Mouse (Mus musculus) intestine, embryonic 16.5 days (tissue): ENCODE measurements around the gene Castor2. TPM values are rescaled to one million over a fixed set of nuclear protein-coding genes. Genes with fewer than 3 reads are reported as not detected.

ENCODE experiments used
- ATAC-seq: fragments of 200-750 bp; cut with Nextera tagmentation; 2 replicates; pipeline ENCODE4 v1.8.0; 2017; ENCODE audit warnings: moderate TSS enrichment, moderate library complexity
- H3K27ac ChIP-seq: fragments of 300-500 bp; sonication (generic); 2 replicates; pipeline ENCODE4 v1.5.1; 2014; ENCODE audit warnings: mild to moderate bottlenecking, low read length
- H3K27me3 ChIP-seq: fragments of 300-500 bp; sonication (generic); replicated peaks from 2 replicates; pipeline ENCODE4 v1.6.1; 2014; ENCODE audit warnings: low read length, control low read depth, mixed read lengths; ENCODE audit not compliant: control insufficient read depth, insufficient read depth
- H3K36me3 ChIP-seq: fragments of 300-500 bp; sonication (generic); 2 replicates; pipeline ENCODE4 v1.6.1; 2014; ENCODE audit warnings: low read length, control low read depth; ENCODE audit not compliant: control insufficient read depth, insufficient read depth
- H3K4me1 ChIP-seq: fragments of 300-500 bp; sonication (generic); 2 replicates; pipeline ENCODE4 v1.6.1; 2014; ENCODE audit warnings: low read length, control low read depth, mixed read lengths; ENCODE audit not compliant: control insufficient read depth, insufficient read depth
- H3K4me2 ChIP-seq: fragments of 300-500 bp; sonication (generic); 2 replicates; pipeline ENCODE4 v1.6.1; 2014; ENCODE audit warnings: low read depth, low read length, control low read depth
- H3K4me3 ChIP-seq: fragments of 300-500 bp; sonication (generic); 2 replicates; pipeline ENCODE4 v1.5.1; 2014; ENCODE audit warnings: mild to moderate bottlenecking, low read length
- H3K9ac ChIP-seq: fragments of 300-500 bp; sonication (generic); 2 replicates; pipeline ENCODE4 v1.6.1; 2014; ENCODE audit warnings: low read depth, low read length
- H3K9me3 ChIP-seq: fragments of 300-500 bp; sonication (generic); 2 replicates; pipeline ENCODE4 v1.6.1; 2016; ENCODE audit warnings: low read length, control low read depth; ENCODE audit not compliant: control insufficient read depth
- WGBS: fragments of 180-500 bp; shearing (Covaris S2); extraction: QIAGEN DNeasy Blood & Tissue Kit; methylation state at CpG from one replicate; pipeline ENCODE4 v1.1.7; 2014; 5-methylcytosine and 5-hydroxymethylcytosine counted together
- polyA plus RNA-seq: library from polyadenylated mRNA; unstranded; fragments of >200 nt; fragmentation: Nextera tagmentation; extraction: Ambion mirVana; gene quantifications from 2 replicates; pipeline ENCODE4 v1.2.1, GENCODE M21; 2015

Castor2 gene
- polyA plus RNA-seq, 1 experiment from 2014 or later: 6.7 TPM

GRCm38 (mm10) chr5:134142381-134142780 is 42.9 kb downstream of the Castor2 start:
- H3K9ac ChIP-seq: no peak overlapping the region

DNA sequence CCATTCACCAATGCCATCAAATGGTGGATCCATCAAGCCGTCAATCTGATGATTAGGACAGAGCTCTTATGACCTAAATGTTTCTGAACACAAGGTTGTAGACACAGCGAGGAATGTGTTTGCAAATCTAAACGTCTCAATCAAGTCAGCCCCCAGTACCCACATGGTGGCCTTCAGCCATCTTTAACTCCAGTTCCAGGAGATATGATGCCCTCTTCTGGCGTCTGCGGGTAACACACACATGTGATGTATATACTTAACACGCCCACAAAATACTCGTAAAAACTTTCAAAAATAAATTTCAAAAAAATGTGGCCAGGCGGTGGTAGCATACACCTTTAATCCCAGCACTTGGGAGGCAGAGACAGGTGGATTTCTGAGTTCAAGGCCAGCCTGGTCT is 45.5 kb downstream of the Castor2 start:
- Histone ChIP-seq H3K9me3 (no peaks in the 10 kb centered on the region), H3K27me3 (no peaks in the 10 kb centered on the region), H3K4me1 (no peaks in the 10 kb centered on the region), H3K4me3 (no peak overlapping the region), H3K27ac (no peak overlapping the region), H3K9ac (no peak overlapping the region), H3K4me2 (no peak overlapping the region), H3K36me3 (0 out of 2 replicates have a peak, but pooled peaks cover 5% of the 10 kb centered on the region)
- 93% methylated on average over 8 of the region's 8 CpGs for WGBS
- ATAC-seq: no peak

More at GRCm38 (mm10) chr5:134142381-134142780, 42.9 kb downstream of the Castor2 start:
- ATAC-seq: no peak
- WGBS: 78% methylated on average over 11 of the region's 11 CpGs
- Histone ChIP-seq H3K4me2 (no peak overlapping the region), H3K4me1 (no peaks in the 10 kb centered on the region), H3K27me3 (no peaks in the 10 kb centered on the region), H3K9me3 (no peaks in the 10 kb centered on the region), H3K4me3 (no peak overlapping the region), H3K27ac (no peak overlapping the region), H3K36me3 (no peaks in the 10 kb centered on the region)

DNA sequence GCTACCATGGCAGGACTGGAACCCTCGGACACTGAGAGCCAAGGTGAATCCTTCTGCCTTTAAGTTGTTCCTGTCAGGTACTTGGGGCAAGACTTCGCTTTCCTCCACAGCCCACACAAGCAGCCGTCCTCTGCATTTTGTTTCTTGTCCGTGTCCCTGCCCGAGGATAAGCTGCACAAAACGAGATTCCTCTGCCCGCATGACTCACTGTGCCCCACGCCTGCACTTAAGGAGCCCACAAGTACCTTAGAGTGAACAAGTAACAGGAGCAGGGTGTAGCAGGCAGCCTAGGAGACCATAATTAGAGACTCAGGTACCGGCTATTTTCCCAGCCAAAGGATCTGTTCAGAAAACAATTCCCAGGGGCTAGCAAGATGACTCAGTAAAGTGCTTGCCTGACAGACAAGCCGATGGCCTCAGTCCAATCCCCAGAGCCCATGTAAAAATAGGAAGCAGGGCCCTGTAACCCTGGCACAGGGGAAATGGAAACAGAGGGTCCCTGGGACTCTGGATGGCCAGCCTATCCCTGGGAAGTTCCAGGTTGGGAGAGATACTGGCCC is 47.8 kb downstream of the Castor2 start:
- Histone ChIP-seq H3K27ac (no peak overlapping the region), H3K36me3 (peaks cover 17% of the 10 kb centered on the region; the same call in 1 of the 2 replicates), H3K9ac (no peak overlapping the region), H3K9me3 (no peaks in the 10 kb centered on the region), H3K4me2 (no peak overlapping the region), H3K27me3 (no peaks in the 10 kb centered on the region), H3K4me1 (no peaks in the 10 kb centered on the region), H3K4me3 (no peak overlapping the region)
- 84% methylated on average over 10 of the region's 10 CpGs for WGBS
- ATAC-seq: no peak

- no peak for ATAC-seq
- Histone ChIP-seq H3K9me3 (no peaks in the 10 kb centered on the region), H3K27ac (no peak overlapping the region), H3K36me3 (peaks cover 17% of the 10 kb centered on the region; the same call in 1 of the 2 replicates), H3K4me3 (no peak overlapping the region), H3K4me1 (no peaks in the 10 kb centered on the region), H3K4me2 (no peak overlapping the region), H3K27me3 (no peaks in the 10 kb centered on the region), H3K9ac (no peak overlapping the region)
- 93% methylated on average over 4 of the region's 4 CpGs for WGBS
These were observed 48.6 kb downstream of the Castor2 start for GRCm38 (mm10) chr5:134148153-134148552.

DNA sequence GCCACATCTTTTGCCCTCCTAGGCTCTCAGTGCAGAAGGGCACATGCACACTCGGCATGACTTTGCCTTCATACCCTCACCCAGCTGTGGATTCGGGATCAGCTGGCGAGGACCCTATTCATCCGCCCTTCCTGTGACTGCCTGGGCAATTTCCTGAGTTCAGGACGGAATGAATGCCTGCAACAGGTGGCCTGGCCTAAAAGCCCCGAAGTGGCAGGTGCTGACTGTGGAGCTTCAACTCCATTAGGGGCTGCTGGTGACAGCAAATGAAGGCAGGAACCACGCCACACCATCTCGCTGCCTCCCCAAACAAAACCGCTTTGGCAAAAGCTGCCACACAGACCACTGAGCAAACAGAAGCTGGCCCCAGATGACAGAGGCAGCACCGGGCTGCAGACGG is 52.4 kb downstream of the Castor2 start:
- no peak overlapping the region for H3K27ac ChIP-seq
- H3K4me3 ChIP-seq: no peak overlapping the region
- H3K4me1 ChIP-seq: no peaks in the 10 kb centered on the region
- H3K36me3 ChIP-seq: peaks cover 32% of the 10 kb centered on the region
- H3K4me2 ChIP-seq: no peak overlapping the region
- H3K9ac ChIP-seq: no peak overlapping the region
- no peaks in the 10 kb centered on the region for H3K9me3 ChIP-seq
- no peak for ATAC-seq
- WGBS: 77% methylated on average over 11 of the region's 11 CpGs
- H3K27me3 ChIP-seq: no peaks in the 10 kb centered on the region

DNA sequence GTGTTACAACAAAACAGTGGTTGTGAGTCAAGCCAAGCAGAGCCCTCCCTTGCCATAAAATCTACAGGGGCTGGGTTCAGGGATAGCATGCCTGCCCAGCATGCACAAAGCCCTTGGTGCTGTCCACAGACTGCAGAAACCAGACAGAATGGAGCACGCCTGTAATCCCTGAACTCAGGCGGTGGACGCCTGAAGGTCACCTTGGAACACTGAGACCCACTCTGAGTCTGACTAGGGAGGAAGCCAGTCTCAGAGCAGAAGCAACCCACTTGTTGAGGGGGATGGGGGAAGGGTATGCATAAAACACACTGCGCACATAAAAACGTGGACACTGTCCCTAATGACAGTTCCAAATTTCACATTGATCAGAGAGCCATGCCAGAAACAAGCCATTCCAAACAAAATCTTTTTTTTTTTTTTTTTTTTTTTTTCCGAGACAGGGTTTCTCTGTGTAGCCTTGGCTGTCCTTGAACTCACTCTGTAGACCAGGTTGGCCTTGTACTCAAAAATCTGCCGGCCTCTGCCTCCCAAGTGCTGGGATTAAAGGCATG is 56.5 kb downstream of the Castor2 start:
- Histone ChIP-seq H3K4me3 (no peak overlapping the region), H3K4me1 (no peaks in the 10 kb centered on the region), H3K4me2 (no peak overlapping the region), H3K9me3 (no peaks in the 10 kb centered on the region), H3K9ac (no peak overlapping the region), H3K27me3 (no peaks in the 10 kb centered on the region), H3K36me3 (peaks cover 33% of the 10 kb centered on the region), H3K27ac (no peak overlapping the region)
- no peak for ATAC-seq
- WGBS: 86% methylated on average over 7 of the region's 7 CpGs

GRCm38 (mm10) chr5:134164688-134165087 is 65.2 kb downstream of the Castor2 start:
- Histone ChIP-seq H3K27me3 (no peaks in the 10 kb centered on the region), H3K4me2 (no peak overlapping the region), H3K9me3 (no peaks in the 10 kb centered on the region), H3K27ac (no peak overlapping the region), H3K4me1 (no peaks in the 10 kb centered on the region), H3K9ac (no peak overlapping the region), H3K36me3 (peaks cover 9% of the 10 kb centered on the region), H3K4me3 (no peak overlapping the region)
- WGBS: 61% methylated on average over 5 of the region's 5 CpGs
- ATAC-seq: 0 out of 2 replicates have a peak, but pooled peaks have one; percentile 5

DNA sequence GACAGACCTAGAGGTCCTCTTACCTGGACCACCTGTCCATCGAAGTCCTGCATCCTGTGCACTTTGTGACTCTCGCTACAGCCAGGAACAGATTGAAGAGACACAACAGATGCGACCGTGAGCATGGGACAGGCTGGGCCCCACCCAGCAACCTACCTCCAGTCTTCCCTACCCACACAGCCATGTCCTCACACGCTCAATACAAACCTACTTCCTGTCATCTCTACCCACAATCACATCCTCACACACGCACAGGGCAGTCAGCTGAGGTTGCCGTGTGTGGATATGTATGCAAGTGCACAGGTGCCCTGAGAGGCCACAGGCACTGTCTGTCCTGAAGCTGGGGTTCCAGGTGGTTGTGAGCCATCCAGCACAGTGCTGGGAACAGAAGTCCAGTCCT is 67.1 kb downstream of the Castor2 start:
- H3K27me3 ChIP-seq: no peaks in the 10 kb centered on the region
- no peak overlapping the region for H3K9ac ChIP-seq
- H3K4me3 ChIP-seq: no peak overlapping the region
- peaks cover 6% of the 10 kb centered on the region for H3K36me3 ChIP-seq
- no peak for ATAC-seq
- WGBS: 89% methylated on average over 7 of the region's 7 CpGs
- no peak overlapping the region for H3K4me2 ChIP-seq
- no peaks in the 10 kb centered on the region for H3K4me1 ChIP-seq
- H3K27ac ChIP-seq: no peak overlapping the region
- H3K9me3 ChIP-seq: no peaks in the 10 kb centered on the region

- H3K27ac ChIP-seq: no peak overlapping the region
- no peak overlapping the region for H3K9ac ChIP-seq
- WGBS: 87% methylated on average over 9 of the region's 9 CpGs
- H3K9me3 ChIP-seq: no peaks in the 10 kb centered on the region
- no peak overlapping the region for H3K4me3 ChIP-seq
- H3K36me3 ChIP-seq: peaks cover 10% of the 10 kb centered on the region; the same call in 1 of the 2 replicates
- no peak overlapping the region for H3K4me2 ChIP-seq
- no peak for ATAC-seq
- no peaks in the 10 kb centered on the region for H3K4me1 ChIP-seq
- H3K27me3 ChIP-seq: no peaks in the 10 kb centered on the region
These were observed 68.5 kb downstream of the Castor2 start for GRCm38 (mm10) chr5:134168033-134168432.

GRCm38 (mm10) chr5:134169231-134169630 is 69.7 kb downstream of the Castor2 start:
- Histone ChIP-seq H3K9me3 (no peaks in the 10 kb centered on the region), H3K27ac (no peak overlapping the region), H3K27me3 (no peaks in the 10 kb centered on the region), H3K9ac (no peak overlapping the region), H3K4me2 (no peak overlapping the region), H3K4me3 (no peak overlapping the region), H3K36me3 (peaks cover 10% of the 10 kb centered on the region; the same call in 1 of the 2 replicates), H3K4me1 (no peaks in the 10 kb centered on the region)
- 89% methylated on average over 10 of the region's 10 CpGs for WGBS
- no peak for ATAC-seq
